Mouse (Mus musculus): ENCODE results near the gene Fam178b.

GRCm38 (mm10) chr1:36563632-36564031 is 119.4 kb downstream of the Fam178b start:
- TF ChIP-seq CTCF (IDR thresholded peaks at IDR 0.05; ENCODE audit: extremely low read depth, insufficient read length, insufficient replicate concordance, low read depth, low read length) (no peak), POLR2A (IDR thresholded peaks at IDR 0.05; ENCODE audit: low read depth, low read length) (no peak)
